Mouse (Mus musculus): ENCODE results near the gene Gab2. TPM values are rescaled to one million over a fixed set of nuclear protein-coding genes. Genes with fewer than 3 reads are reported as not detected.

Gene Gab2
- polyA plus RNA-seq, 1 experiment from 2014 or later: 2.1 TPM

- H3K27ac ChIP-seq: peak overlapping the region; percentile 47
- H3K4me2 ChIP-seq: no peak overlapping the region
- DNase-seq: peak; percentile 15
- peaks cover 27% of the 10 kb centered on the region for H3K4me1 ChIP-seq (replicated peaks)
- H3K9ac ChIP-seq: no peak overlapping the region
- H3K36me3 ChIP-seq: no peaks in the 10 kb centered on the region
- no peaks in the 10 kb centered on the region for H3K9me3 ChIP-seq (replicated peaks)
- H3K27me3 ChIP-seq: no peaks in the 10 kb centered on the region
- peak; percentile 86 for ATAC-seq (ENCODE audit: low read depth)
- no peak overlapping the region for H3K4me3 ChIP-seq (replicated peaks)
Measured at GRCm38 (mm10) chr7:97270367-97270766, 189.0 kb downstream of the Gab2 start.

DNA sequence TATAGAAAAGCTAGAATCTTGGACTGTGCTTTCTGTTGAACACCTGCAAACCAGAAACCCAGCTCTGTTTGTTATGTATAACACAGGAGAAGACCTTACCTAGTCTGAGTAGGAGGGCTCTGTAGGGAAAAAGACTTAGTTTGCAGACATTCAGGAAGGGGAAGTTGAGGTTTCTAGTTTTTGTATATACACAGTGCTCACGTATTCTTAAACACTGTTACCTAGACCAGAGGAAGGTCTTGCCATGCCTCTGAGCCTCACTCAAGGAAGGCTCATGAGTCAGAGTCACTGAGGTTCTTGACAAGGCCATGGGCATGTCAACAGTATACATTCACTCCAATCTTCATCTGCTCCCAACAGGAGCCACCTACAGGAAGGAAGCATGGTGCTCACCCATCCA, 189.7 kb downstream of the Gab2 start:
- H3K4me1 ChIP-seq (replicated peaks): peaks cover 27% of the 10 kb centered on the region
- H3K4me2 ChIP-seq: no peak overlapping the region
- H3K9ac ChIP-seq: no peak overlapping the region
- peak overlapping the region; percentile 47 for H3K27ac ChIP-seq
- no peaks in the 10 kb centered on the region for H3K9me3 ChIP-seq (replicated peaks)
- WGBS (ENCODE audit: insufficient replicate concordance): 70% methylated on average over 1 of the region's 1 CpGs
- ATAC-seq (ENCODE audit: low read depth) (no peak), DNase-seq (no peak)
- no peak overlapping the region for H3K4me3 ChIP-seq (replicated peaks)
- H3K36me3 ChIP-seq: no peaks in the 10 kb centered on the region
- no peaks in the 10 kb centered on the region for H3K27me3 ChIP-seq

- H3K9ac ChIP-seq: no peak overlapping the region
- no peak overlapping the region for H3K4me3 ChIP-seq (replicated peaks)
- no peak overlapping the region for H3K27ac ChIP-seq
- peaks cover 10% of the 10 kb centered on the region; the same call in 1 of the 2 replicates for H3K36me3 ChIP-seq
- DNase-seq: no peak
- no peak for ATAC-seq (ENCODE audit: low read depth)
- no peaks in the 10 kb centered on the region for H3K4me1 ChIP-seq (replicated peaks)
- no peak overlapping the region for H3K4me2 ChIP-seq
- no peaks in the 10 kb centered on the region for H3K9me3 ChIP-seq (replicated peaks)
- H3K27me3 ChIP-seq: no peaks in the 10 kb centered on the region
- WGBS (ENCODE audit: insufficient replicate concordance): 46% methylated on average over 2 of the region's 2 CpGs
Measured at GRCm38 (mm10) chr7:97296986-97297385, 215.6 kb downstream of the Gab2 start.

DNA sequence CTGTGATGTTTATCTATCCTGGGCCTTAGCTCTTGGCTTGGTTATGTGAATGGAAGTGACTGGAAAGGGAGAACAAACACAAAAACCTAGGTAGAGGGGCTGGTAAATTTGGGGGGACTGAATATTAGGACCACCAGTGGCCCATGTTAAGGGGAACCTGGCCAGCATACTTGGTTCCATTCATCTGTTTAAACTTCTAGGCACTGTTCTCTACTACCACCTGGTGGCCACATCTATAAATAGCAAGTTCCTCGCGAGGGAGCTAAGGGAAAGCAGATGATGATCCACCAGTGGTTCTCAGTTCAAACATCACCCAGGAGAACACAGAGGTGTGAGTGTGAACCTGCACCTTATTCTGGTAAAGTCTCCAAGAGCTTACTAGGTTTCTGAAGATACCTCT, 216.1 kb downstream of the Gab2 start:
- no peak overlapping the region for H3K27ac ChIP-seq
- no peak overlapping the region for H3K4me3 ChIP-seq (replicated peaks)
- no peaks in the 10 kb centered on the region for H3K27me3 ChIP-seq
- DNase-seq: peak; percentile 41
- no peak overlapping the region for H3K4me2 ChIP-seq
- no peak overlapping the region for H3K9ac ChIP-seq
- H3K9me3 ChIP-seq (replicated peaks): no peaks in the 10 kb centered on the region
- peaks cover 14% of the 10 kb centered on the region for H3K36me3 ChIP-seq
- 4% methylated on average over 2 of the region's 2 CpGs for WGBS (ENCODE audit: insufficient replicate concordance)
- ATAC-seq (ENCODE audit: low read depth): no peak
- no peaks in the 10 kb centered on the region for H3K4me1 ChIP-seq (replicated peaks)

DNA sequence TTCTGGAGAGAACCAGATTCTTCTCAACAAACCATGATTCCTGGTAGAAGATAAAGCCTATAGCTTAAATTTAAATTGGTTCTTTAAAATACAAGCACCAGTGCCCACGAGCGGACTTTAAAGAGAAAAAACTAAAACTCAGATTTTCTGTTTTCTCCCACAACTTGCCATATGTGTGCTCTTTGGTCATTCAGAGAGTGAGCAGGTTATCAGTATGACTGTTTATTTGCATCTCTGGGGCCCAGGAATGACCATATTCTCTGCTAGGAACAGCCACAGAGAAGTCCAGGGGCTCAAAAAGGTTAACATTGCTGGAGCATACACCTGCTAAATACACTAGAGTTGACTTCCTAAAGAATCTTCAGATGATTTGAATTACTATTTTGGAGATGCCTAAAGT, 216.9 kb downstream of the Gab2 start:
- Histone ChIP-seq H3K4me3 (replicated peaks) (no peak overlapping the region), H3K9ac (no peak overlapping the region), H3K4me2 (no peak overlapping the region), H3K27me3 (no peaks in the 10 kb centered on the region), H3K27ac (no peak overlapping the region), H3K9me3 (replicated peaks) (no peaks in the 10 kb centered on the region), H3K36me3 (peaks cover 19% of the 10 kb centered on the region), H3K4me1 (replicated peaks) (no peaks in the 10 kb centered on the region)
- DNase-seq: no peak
- no peak for ATAC-seq (ENCODE audit: low read depth)
- 74% methylated on average over 2 of the region's 2 CpGs for WGBS (ENCODE audit: insufficient replicate concordance)

- no peak for ATAC-seq (ENCODE audit: low read depth)
- DNase-seq: no peak
- peaks cover 25% of the 10 kb centered on the region for H3K36me3 ChIP-seq
- no peaks in the 10 kb centered on the region for H3K4me1 ChIP-seq (replicated peaks)
- no peak overlapping the region for H3K27ac ChIP-seq
- WGBS (ENCODE audit: insufficient replicate concordance): 75% methylated on average over 6 of the region's 6 CpGs
- H3K9me3 ChIP-seq (replicated peaks): no peaks in the 10 kb centered on the region
- no peak overlapping the region for H3K9ac ChIP-seq
- no peak overlapping the region for H3K4me2 ChIP-seq
- no peak overlapping the region for H3K4me3 ChIP-seq (replicated peaks)
- H3K27me3 ChIP-seq: no peaks in the 10 kb centered on the region
Measured at GRCm38 (mm10) chr7:97298943-97299342, 217.6 kb downstream of the Gab2 start.

GRCm38 (mm10) chr7:97300914-97301313, 219.5 kb downstream of the Gab2 start:
- ATAC-seq (ENCODE audit: low read depth) (no peak), DNase-seq (no peak)
- no peak overlapping the region for H3K4me2 ChIP-seq
- no peaks in the 10 kb centered on the region for H3K9me3 ChIP-seq (replicated peaks)
- no peaks in the 10 kb centered on the region for H3K27me3 ChIP-seq
- H3K9ac ChIP-seq: no peak overlapping the region
- H3K4me3 ChIP-seq (replicated peaks): no peak overlapping the region
- WGBS (ENCODE audit: insufficient replicate concordance): 26% methylated on average over 2 of the region's 2 CpGs
- peaks cover 38% of the 10 kb centered on the region for H3K36me3 ChIP-seq
- 0 out of 2 replicates have a peak, but pooled peaks cover 6% of the 10 kb centered on the region for H3K4me1 ChIP-seq (replicated peaks)
- no peak overlapping the region for H3K27ac ChIP-seq

GRCm38 (mm10) chr7:97301321-97301720, 219.9 kb downstream of the Gab2 start:
- DNase-seq: no peak
- H3K9ac ChIP-seq: no peak overlapping the region
- H3K27ac ChIP-seq: no peak overlapping the region
- H3K4me2 ChIP-seq: no peak overlapping the region
- WGBS (ENCODE audit: insufficient replicate concordance): 73% methylated on average over 8 of the region's 8 CpGs
- no peaks in the 10 kb centered on the region for H3K27me3 ChIP-seq
- no peaks in the 10 kb centered on the region for H3K9me3 ChIP-seq (replicated peaks)
- H3K36me3 ChIP-seq: peaks cover 38% of the 10 kb centered on the region
- no peak for ATAC-seq (ENCODE audit: low read depth)
- H3K4me1 ChIP-seq (replicated peaks): 0 out of 2 replicates have a peak, but pooled peaks cover 6% of the 10 kb centered on the region
- no peak overlapping the region for H3K4me3 ChIP-seq (replicated peaks)

DNA sequence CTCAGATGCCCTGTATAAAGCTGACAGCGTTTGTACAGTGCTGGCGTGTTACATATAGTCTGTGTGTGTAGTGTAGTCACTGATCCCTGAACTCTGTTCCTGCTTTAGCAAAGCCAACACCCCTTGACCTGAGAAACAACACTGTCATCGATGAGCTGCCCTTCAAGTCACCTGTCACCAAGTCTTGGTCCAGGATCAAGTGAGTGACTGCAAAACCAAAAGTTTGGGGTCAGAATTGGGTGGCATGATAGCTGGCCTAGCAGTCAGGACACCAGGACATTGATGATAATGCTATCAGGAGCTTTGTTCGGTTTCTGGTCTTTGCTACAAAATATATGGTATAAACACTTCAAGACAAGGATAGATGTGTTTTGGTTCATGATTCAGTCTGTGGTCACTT, 220.9 kb downstream of the Gab2 start:
- H3K27me3 ChIP-seq: no peaks in the 10 kb centered on the region
- DNase-seq (no peak), ATAC-seq (ENCODE audit: low read depth) (no peak)
- H3K27ac ChIP-seq: no peak overlapping the region
- H3K36me3 ChIP-seq: peaks cover 38% of the 10 kb centered on the region
- 0 out of 2 replicates have a peak, but pooled peaks cover 6% of the 10 kb centered on the region for H3K4me1 ChIP-seq (replicated peaks)
- no peak overlapping the region for H3K4me2 ChIP-seq
- H3K4me3 ChIP-seq (replicated peaks): no peak overlapping the region
- no peaks in the 10 kb centered on the region for H3K9me3 ChIP-seq (replicated peaks)
- H3K9ac ChIP-seq: no peak overlapping the region
- 64% methylated on average over 4 of the region's 4 CpGs for WGBS (ENCODE audit: insufficient replicate concordance)

DNA sequence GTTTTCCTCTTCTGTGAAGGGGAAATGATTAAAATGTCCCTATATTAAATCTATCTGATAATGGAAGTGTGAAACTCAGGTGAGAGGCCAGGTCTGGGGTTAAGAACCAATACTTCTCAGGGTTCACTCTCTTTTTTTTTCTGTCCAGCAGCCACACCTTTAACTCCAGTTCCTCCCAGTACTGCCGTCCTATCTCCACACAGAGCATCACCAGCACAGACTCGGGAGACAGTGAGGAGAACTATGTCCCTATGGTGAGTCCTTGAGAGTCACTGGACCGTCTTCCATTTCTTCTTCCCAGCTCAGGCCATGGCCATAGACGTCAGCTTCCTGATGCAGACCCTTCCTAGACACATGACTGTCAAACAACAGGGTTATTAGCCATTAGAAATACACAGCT, 221.5 kb downstream of the Gab2 start:
- H3K9me3 ChIP-seq (replicated peaks): no peaks in the 10 kb centered on the region
- ATAC-seq (ENCODE audit: low read depth) (no peak), DNase-seq (no peak)
- no peak overlapping the region for H3K4me3 ChIP-seq (replicated peaks)
- H3K27ac ChIP-seq: no peak overlapping the region
- 71% methylated on average over 4 of the region's 4 CpGs for WGBS (ENCODE audit: insufficient replicate concordance)
- H3K36me3 ChIP-seq: peaks cover 38% of the 10 kb centered on the region
- H3K27me3 ChIP-seq: no peaks in the 10 kb centered on the region
- 0 out of 2 replicates have a peak, but pooled peaks cover 6% of the 10 kb centered on the region for H3K4me1 ChIP-seq (replicated peaks)
- H3K4me2 ChIP-seq: no peak overlapping the region
- no peak overlapping the region for H3K9ac ChIP-seq

DNA sequence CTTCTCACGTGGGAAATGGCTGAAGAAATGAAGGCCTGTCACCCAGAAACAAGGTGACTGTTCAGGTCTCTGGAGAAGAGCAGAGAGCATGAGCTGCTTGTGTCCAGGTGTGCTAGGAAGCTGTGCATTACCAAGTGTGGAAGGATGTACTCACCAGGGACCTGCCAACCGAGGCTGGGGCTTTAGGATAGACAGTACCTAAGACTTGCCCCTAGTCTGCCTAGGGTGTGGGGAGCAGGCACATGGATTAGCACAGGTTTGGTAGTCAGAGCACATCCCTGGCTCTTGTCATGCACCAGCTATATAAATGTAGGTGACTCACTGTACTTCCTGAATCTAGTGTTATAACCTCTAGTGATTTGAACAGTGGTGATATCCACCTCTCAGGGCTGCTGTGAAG, 222.2 kb downstream of the Gab2 start:
- DNase-seq (no peak), ATAC-seq (ENCODE audit: low read depth) (no peak)
- Histone ChIP-seq H3K27ac (no peak overlapping the region), H3K4me2 (no peak overlapping the region), H3K4me3 (replicated peaks) (no peak overlapping the region), H3K27me3 (no peaks in the 10 kb centered on the region), H3K4me1 (replicated peaks) (0 out of 2 replicates have a peak, but pooled peaks cover 6% of the 10 kb centered on the region), H3K9ac (no peak overlapping the region), H3K36me3 (peaks cover 43% of the 10 kb centered on the region), H3K9me3 (replicated peaks) (no peaks in the 10 kb centered on the region)
- WGBS (ENCODE audit: insufficient replicate concordance): 62% methylated on average over 2 of the region's 2 CpGs

GRCm38 (mm10) chr7:97304471-97304870, 223.1 kb downstream of the Gab2 start:
- H3K9ac ChIP-seq: no peak overlapping the region
- 0 out of 2 replicates have a peak, but pooled peaks cover 6% of the 10 kb centered on the region for H3K4me1 ChIP-seq (replicated peaks)
- H3K4me2 ChIP-seq: no peak overlapping the region
- no peak for ATAC-seq (ENCODE audit: low read depth)
- DNase-seq: no peak
- no peaks in the 10 kb centered on the region for H3K27me3 ChIP-seq
- no peak overlapping the region for H3K4me3 ChIP-seq (replicated peaks)
- no peak overlapping the region for H3K27ac ChIP-seq
- H3K9me3 ChIP-seq (replicated peaks): no peaks in the 10 kb centered on the region
- peaks cover 42% of the 10 kb centered on the region for H3K36me3 ChIP-seq
